Mouse (Mus musculus) embryonic facial prominence, embryonic 13.5 days (tissue): Measurements from ENCODE around the gene Slc35a1. TPM values are rescaled to one million over a fixed set of nuclear protein-coding genes. Genes with fewer than 3 reads are reported as not detected.

ENCODE experiments used
- ATAC-seq: fragments of 200-750 bp; cut with Nextera tagmentation; 2 replicates; pipeline ENCODE4 v1.8.0; 2017; ENCODE audit warnings: low read depth; ENCODE audit not compliant: insufficient number of reproducible peaks, insufficient read depth, low FRiP score, low TSS enrichment
- H3K27ac ChIP-seq: fragments of 300-500 bp; sonication (generic); 2 replicates; pipeline ENCODE4 v1.5.1; 2015; ENCODE audit warnings: moderate library complexity, mild to moderate bottlenecking, inconsistent platforms
- H3K27me3 ChIP-seq: fragments of 300-500 bp; sonication (generic); 2 replicates; pipeline ENCODE4 v1.6.1; 2015; ENCODE audit warnings: mild to moderate bottlenecking, inconsistent platforms
- H3K36me3 ChIP-seq: fragments of 300-500 bp; sonication (generic); 2 replicates; pipeline ENCODE4 v1.6.1; 2015; ENCODE audit warnings: mild to moderate bottlenecking, inconsistent platforms
- H3K4me1 ChIP-seq: fragments of 300-500 bp; sonication (generic); 2 replicates; pipeline ENCODE4 v1.6.1; 2015; ENCODE audit warnings: inconsistent platforms
- H3K4me2 ChIP-seq: fragments of 300-500 bp; sonication (generic); 2 replicates; pipeline ENCODE4 v1.6.1; 2015; ENCODE audit warnings: moderate library complexity, mild to moderate bottlenecking, inconsistent platforms
- H3K4me3 ChIP-seq: fragments of 300-500 bp; sonication (generic); 2 replicates; pipeline ENCODE4 v1.5.1; 2015; ENCODE audit warnings: mild to moderate bottlenecking, inconsistent platforms
- H3K9ac ChIP-seq: fragments of 300-500 bp; sonication (generic); 2 replicates; pipeline ENCODE4 v1.6.1; 2015; ENCODE audit warnings: mild to moderate bottlenecking, inconsistent platforms
- H3K9me3 ChIP-seq: fragments of 300-500 bp; sonication (generic); 2 replicates; pipeline ENCODE4 v1.6.1; 2016; ENCODE audit warnings: inconsistent platforms
- WGBS: fragments of 180-500 bp; shearing (Covaris S2); methylation state at CpG from one replicate; pipeline ENCODE4 v1.1.7; 2015; ENCODE audit warnings: mixed read lengths; 5-methylcytosine and 5-hydroxymethylcytosine counted together
- polyA plus RNA-seq: library from polyadenylated mRNA; unstranded; fragments of >200 nt; fragmentation: Nextera tagmentation; extraction: Ambion mirVana; gene quantifications from 2 replicates; pipeline ENCODE4 v1.2.1, GENCODE M21; 2015

Slc35a1 gene
- polyA plus RNA-seq, 1 experiment from 2014 or later: 50.4 TPM

DNA sequence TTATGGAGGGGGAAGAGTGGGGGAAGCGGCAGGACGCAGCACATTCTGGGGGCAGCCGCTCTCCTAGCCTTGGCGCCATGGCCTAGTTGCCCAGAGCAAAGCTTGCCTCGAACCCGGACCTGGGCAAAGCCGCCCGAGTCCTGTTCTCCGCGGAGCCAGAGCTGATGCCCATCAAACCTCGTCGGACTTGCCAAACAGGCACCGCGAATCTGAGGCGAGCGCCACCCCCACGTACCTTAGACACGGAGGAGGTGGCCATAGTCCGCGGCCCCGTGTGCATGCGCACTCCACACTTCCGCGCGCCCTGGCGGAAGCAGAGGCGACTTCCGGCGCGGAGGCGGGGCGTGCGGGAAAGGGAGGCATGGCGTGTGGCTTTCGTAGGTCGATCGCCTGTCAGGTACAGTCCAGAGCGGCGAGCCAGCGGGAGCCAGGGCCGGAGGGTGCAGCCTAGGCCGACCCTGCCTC, 72.6 kb downstream of the Slc35a1 start, which contains the start of the genes Orc3 and Rars2:
Gene Orc3, minus strand, starts transcription at position 315 of the 465 bp plus-strand sequence.
Gene Rars2, plus strand, starts transcription at position 328 of the 465 bp plus-strand sequence.
- no peaks in the 10 kb centered on the region for H3K27me3 ChIP-seq
- H3K27ac ChIP-seq: peak within 1 kb of the TSS; percentile 94
- WGBS: under 1% methylated on average over 42 of the region's 42 CpGs
- peak within 1 kb of the TSS; percentile 84 for H3K4me3 ChIP-seq
- peaks cover 7% of the 10 kb centered on the region for H3K36me3 ChIP-seq
- peak within 1 kb of the TSS; percentile 89 for H3K9ac ChIP-seq
- H3K4me1 ChIP-seq: peaks cover 23% of the 10 kb centered on the region
- peak within 1 kb of the TSS; percentile 72 for H3K4me2 ChIP-seq
- no peaks in the 10 kb centered on the region for H3K9me3 ChIP-seq
- peak; percentile 98 for ATAC-seq

DNA sequence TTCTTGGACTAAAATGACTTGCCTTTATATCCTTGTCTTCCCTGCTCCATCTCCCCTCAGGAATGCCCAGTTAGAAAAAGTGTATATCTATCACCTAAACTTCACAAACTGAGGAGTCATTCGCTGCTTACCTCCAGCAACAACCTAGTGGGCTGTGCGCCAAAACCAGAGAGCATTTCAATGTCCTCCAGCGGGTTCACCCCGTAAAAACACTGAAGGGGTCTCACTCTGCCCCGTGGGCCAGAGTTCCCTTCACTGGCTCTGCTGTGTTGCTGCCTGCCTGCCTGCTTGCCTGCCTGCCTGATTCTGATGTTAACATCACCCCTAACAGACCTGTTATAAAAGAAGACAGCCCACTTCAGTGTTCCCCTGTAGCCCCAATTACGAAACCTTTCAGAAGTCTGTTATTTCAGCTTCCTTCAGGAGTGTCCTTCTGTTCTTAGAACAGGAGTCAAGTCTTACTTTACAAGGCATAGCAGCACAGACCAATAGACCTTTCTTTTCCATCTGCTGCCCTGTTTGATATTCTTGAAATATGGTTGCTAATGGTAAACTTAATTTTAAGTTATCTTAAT, 73.6 kb downstream of the Slc35a1 start:
- Histone ChIP-seq H3K4me1 (peaks cover 23% of the 10 kb centered on the region), H3K27me3 (no peaks in the 10 kb centered on the region), H3K9ac (peak overlapping the region; percentile 89), H3K36me3 (peaks cover 12% of the 10 kb centered on the region), H3K4me3 (peak overlapping the region; percentile 84), H3K4me2 (peak overlapping the region; percentile 72), H3K9me3 (no peaks in the 10 kb centered on the region), H3K27ac (peak overlapping the region; percentile 94; the same call in 1 of the 2 replicates)
- ATAC-seq: no peak
- 61% methylated on average over 6 of the region's 6 CpGs for WGBS

Other genes with a start within 250 kb of the Slc35a1 start
- 59.0 and 65.1 TPM in 2 replicates for gene Akirin2, start 136.5 kb downstream of the Slc35a1 start, polyA plus RNA-seq
- 91.3 and 102 TPM in 2 replicates for gene Orc3, start 72.5 kb downstream of the Slc35a1 start, polyA plus RNA-seq
- 68.0 and 72.1 TPM in 2 replicates for gene Rars2, start 72.5 kb downstream of the Slc35a1 start, polyA plus RNA-seq
- 0.27 and 1.3 TPM in 2 replicates for gene Cfap206, start 42.8 kb upstream of the Slc35a1 start, polyA plus RNA-seq
- gene Gm136, start 68.8 kb upstream of the Slc35a1 start, polyA plus RNA-seq: not detected in 2 replicates
- gene Smim8, start 91.0 kb upstream of the Slc35a1 start, polyA plus RNA-seq: 54.0 and 55.2 TPM in 2 replicates
- gene Zfp292, start 195.5 kb upstream of the Slc35a1 start, polyA plus RNA-seq: 22.2 and 25.6 TPM in 2 replicates
- 0.53 TPM in 1 of 2 replicates, not detected in the other for gene Cga, start 206.3 kb upstream of the Slc35a1 start, polyA plus RNA-seq